Mouse (Mus musculus): ENCODE data around the gene Mapt. TPM values are rescaled to one million over a fixed set of nuclear protein-coding genes. Genes with fewer than 3 reads are reported as not detected.

Mapt gene
- 2.2 and 5.5 TPM in 2 replicates for polyA plus RNA-seq (2011; ENCODE audit: insufficient read depth, insufficient read length, low replicate concordance, missing spikeins)

DNA sequence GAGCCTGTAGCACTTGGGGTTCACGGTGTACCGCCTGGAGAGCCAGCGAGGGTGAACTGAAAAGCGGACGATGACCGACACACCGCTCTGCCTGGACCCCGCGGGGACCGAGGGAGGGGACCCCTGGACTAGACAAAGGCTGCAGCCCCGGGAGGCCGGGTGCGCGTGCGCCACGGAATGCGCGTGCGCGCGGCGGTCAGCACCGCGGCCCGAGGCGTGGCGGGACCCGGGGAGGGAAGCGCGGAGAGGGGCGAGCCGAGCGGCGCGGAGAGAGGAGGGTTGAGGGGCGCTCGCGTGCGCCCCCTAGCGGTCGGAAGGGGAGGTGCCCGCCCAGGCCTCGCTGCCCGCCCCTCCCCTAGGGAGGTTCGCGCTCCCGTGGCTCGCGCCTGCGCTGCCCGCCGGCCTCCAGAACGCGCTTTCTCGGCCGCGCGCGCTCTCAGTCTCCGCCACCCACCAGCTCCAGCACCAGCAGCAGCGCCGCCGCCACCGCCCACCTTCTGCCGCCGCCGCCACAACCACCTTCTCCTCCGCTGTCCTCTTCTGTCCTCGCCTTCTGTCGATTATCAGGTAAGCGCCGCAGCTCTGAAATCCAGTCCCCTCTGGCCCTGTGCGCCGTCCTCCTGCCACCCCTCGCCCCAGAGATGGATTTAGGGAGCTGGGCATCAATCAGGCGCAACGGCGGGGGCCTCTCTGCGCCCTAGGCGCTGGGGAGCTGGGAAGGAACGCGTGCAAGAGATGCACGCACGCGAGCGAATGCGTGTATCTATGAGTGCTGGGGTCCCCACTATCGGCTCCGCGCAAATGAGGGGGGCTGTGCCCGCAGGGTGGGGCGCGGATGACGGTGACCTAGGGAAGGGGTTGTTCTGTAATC is at the start of gene Mapt:
Gene Mapt (plus strand): TSS at position 350 of the 871 bp plus-strand sequence.
- Histone ChIP-seq H3K4me3 (replicated peaks; ENCODE audit: control insufficient read depth, low read depth, low read length) (peak within 1 kb of the TSS; percentile 49), H3K4me1 (ENCODE audit: control insufficient read depth, insufficient read depth, low read length) (no peaks in the 10 kb centered on the region), H3K27ac (ENCODE audit: control insufficient read depth, insufficient read depth, low read depth, low read length, poor library complexity) (0 out of 2 replicates have a peak within 1 kb of the TSS, but pooled peaks have one; percentile 17)
- under 1% methylated on average over 80 of the region's 94 CpGs for WGBS
- peak; percentile 59; the same call in 1 of the 2 replicates for TF ChIP-seq CTCF (IDR thresholded peaks at IDR 0.05; ENCODE audit: control insufficient read depth, insufficient read depth, low read length)
- no peak for TF ChIP-seq POLR2A (IDR thresholded peaks at IDR 0.05; ENCODE audit: borderline replicate concordance, control insufficient read depth, low read depth, low read length)

DNA sequence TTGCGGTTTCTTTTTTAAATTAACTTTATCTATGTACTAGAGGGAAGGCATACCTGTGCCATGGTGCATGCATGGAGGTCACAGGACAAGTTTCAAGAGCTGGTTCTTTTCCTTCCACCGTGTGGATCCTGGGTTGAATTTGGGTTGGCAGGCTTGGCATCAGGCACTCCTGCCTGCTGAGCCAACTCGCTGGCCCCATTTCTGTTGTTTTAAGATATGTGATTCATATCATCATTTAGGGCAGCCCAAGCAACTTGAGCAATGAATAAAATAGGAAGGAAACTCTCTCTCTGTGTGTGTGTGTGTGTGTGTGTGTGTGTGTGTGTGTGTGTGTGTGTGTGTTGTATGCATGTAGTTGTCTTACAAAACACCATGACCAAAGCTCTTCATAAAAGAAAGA is 49.0 kb upstream of the Mapt start:
- 53% methylated on average over 3 of the region's 3 CpGs for WGBS
- H3K4me3 ChIP-seq (replicated peaks; ENCODE audit: control insufficient read depth, low read depth, low read length), result no peak overlapping the region
- no peak for TF ChIP-seq POLR2A (IDR thresholded peaks at IDR 0.05; ENCODE audit: borderline replicate concordance, control insufficient read depth, low read depth, low read length)

DNA sequence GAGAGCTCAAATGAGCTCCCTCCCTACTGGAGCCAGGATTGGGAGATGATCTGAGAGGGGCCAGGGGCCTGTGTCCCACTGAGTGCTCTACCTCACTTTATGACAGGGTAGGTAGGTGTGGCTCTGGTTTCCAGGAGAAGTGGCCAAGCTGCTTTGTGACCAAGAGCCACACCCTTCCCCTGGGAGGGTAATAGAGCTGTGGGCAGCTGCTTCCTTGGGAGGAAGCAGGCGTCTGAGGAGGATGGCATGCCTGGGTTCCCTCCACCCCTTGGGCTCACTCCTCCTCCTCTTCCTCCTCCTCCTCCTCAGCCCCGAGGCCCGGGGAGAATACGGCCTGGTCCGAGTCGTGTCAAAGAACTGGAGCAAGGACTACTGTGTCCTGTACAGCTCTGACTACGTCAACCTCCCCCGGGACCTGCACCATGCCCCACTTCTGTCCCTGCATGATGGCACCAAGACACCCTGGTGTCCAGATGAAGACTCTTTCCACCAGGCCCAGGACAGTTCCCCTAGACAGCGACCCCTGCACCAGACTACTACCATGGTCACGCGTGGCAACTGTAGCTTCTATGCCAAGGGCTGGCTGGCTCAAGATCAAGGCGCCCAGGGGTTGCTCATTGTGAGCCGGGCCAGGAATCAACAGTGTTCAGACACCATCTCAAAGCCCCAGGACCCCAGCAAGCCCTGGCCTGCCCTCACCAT is 44.9 kb upstream of the Mapt start, which contains the start of gene Sppl2c:
Gene Sppl2c (plus strand): TSS at position 193 of the 702 bp plus-strand sequence.
- no peak for TF ChIP-seq CTCF (IDR thresholded peaks at IDR 0.05; ENCODE audit: control insufficient read depth, insufficient read depth, low read length)
- TF ChIP-seq POLR2A (IDR thresholded peaks at IDR 0.05; ENCODE audit: borderline replicate concordance, control insufficient read depth, low read depth, low read length), result no peak
- Histone ChIP-seq H3K27ac (ENCODE audit: control insufficient read depth, insufficient read depth, low read depth, low read length, poor library complexity) (no peak within 1 kb of the TSS), H3K4me3 (replicated peaks; ENCODE audit: control insufficient read depth, low read depth, low read length) (no peak within 1 kb of the TSS), H3K4me1 (ENCODE audit: control insufficient read depth, insufficient read depth, low read length) (no peaks in the 10 kb centered on the region)
- WGBS, result 60% methylated on average over 13 of the region's 13 CpGs

More for the DNA sequence above, 49.0 kb upstream of the Mapt start:
- Histone ChIP-seq H3K27ac (ENCODE audit: control insufficient read depth, insufficient read depth, low read depth, low read length, poor library complexity) (no peak overlapping the region), H3K4me1 (ENCODE audit: control insufficient read depth, insufficient read depth, low read length) (no peaks in the 10 kb centered on the region)

DNA sequence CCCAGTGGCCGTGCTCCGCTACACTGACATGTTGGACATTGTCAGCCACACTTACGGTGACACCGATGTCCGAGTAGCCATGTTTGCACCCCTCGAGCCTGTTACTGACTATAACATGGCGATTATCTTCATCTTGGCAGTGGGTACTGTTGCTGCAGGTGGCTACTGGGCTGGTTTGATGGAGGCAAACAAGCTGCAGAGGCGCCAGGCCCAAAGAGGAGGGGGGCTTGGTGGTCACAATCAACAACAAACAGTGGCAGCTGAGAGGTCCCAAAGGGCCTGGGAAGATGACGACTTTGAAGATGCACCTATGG is 44.4 kb upstream of the Mapt start:
- no peak for TF ChIP-seq POLR2A (IDR thresholded peaks at IDR 0.05; ENCODE audit: borderline replicate concordance, control insufficient read depth, low read depth, low read length)
- TF ChIP-seq CTCF (IDR thresholded peaks at IDR 0.05; ENCODE audit: control insufficient read depth, insufficient read depth, low read length), result no peak
- no peak overlapping the region for H3K4me3 ChIP-seq (replicated peaks; ENCODE audit: control insufficient read depth, low read depth, low read length)
- 83% methylated on average over 9 of the region's 9 CpGs for WGBS

DNA sequence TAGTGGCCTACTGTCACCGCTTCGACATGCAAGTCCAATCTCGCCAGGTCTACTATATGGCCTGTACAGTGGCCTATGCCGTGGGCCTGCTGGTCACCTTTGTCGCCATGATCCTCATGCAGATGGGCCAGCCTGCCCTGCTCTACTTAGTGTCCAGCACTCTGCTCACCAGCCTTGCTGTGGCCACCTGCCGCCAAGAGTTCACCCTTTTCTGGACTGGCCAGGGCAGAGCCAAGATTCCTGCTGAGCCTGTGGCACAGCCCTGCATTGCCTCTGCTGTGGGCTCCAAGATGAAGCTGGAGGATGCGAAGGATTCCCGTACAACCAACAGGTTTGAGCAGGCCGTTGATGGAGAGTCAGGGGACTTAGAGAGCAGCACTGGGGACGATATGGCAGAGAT is 43.4 kb upstream of the Mapt start:
- no peak overlapping the region for H3K4me3 ChIP-seq (replicated peaks; ENCODE audit: control insufficient read depth, low read depth, low read length)
- no peaks in the 10 kb centered on the region for H3K4me1 ChIP-seq (ENCODE audit: control insufficient read depth, insufficient read depth, low read length)
- H3K27ac ChIP-seq (ENCODE audit: control insufficient read depth, insufficient read depth, low read depth, low read length, poor library complexity), result no peak overlapping the region
- TF ChIP-seq CTCF (IDR thresholded peaks at IDR 0.05; ENCODE audit: control insufficient read depth, insufficient read depth, low read length) (no peak), POLR2A (IDR thresholded peaks at IDR 0.05; ENCODE audit: borderline replicate concordance, control insufficient read depth, low read depth, low read length) (no peak)
- 90% methylated on average over 10 of the region's 10 CpGs for WGBS

More for the DNA sequence above, 44.4 kb upstream of the Mapt start:
- Histone ChIP-seq H3K4me1 (ENCODE audit: control insufficient read depth, insufficient read depth, low read length) (no peaks in the 10 kb centered on the region), H3K27ac (ENCODE audit: control insufficient read depth, insufficient read depth, low read depth, low read length, poor library complexity) (no peak overlapping the region)

DNA sequence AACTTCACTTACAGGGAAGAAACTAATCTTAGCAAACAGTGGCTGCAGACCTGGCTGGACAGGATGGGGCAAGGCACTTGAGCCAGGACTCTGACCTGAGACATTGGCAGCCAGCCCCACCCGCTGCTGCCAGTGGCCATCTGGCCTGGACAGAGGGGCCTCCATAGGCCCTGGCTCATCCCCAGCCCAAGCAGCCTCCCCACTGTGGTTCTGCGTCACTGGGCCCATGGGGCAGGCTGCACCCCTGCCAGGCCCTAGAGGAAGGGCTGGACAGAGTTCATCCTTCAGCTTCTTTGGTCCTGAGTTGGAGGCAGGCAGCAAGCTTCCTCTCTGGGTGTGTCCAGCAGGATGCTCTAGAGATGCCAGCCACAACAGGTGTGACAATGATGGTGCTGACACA is 41.2 kb upstream of the Mapt start:
- Histone ChIP-seq H3K4me1 (ENCODE audit: control insufficient read depth, insufficient read depth, low read length) (no peaks in the 10 kb centered on the region), H3K27ac (ENCODE audit: control insufficient read depth, insufficient read depth, low read depth, low read length, poor library complexity) (no peak overlapping the region), H3K4me3 (replicated peaks; ENCODE audit: control insufficient read depth, low read depth, low read length) (no peak overlapping the region)
- 76% methylated on average over 2 of the region's 2 CpGs for WGBS
- no peak for TF ChIP-seq CTCF (IDR thresholded peaks at IDR 0.05; ENCODE audit: control insufficient read depth, insufficient read depth, low read length)
- TF ChIP-seq POLR2A (IDR thresholded peaks at IDR 0.05; ENCODE audit: borderline replicate concordance, control insufficient read depth, low read depth, low read length), result no peak

DNA sequence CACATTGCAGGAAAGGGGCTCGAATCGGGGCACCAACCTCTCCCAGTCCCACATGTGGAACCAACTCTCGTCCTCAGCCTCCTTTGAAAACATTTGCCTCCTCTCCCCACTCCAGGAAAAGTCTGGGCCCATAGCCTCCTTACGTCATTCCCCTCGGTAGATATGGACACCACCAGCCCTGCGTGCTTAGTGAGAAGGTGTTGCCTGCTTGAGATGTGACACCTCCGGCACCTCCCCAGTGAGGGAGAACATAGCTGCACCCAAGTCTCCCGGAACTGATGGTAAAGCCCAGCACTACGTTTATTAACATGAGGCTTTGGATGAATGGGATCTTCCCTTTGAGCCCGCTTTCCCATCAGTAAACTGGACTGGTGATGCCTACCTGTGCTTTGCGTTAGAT is 35.8 kb upstream of the Mapt start:
- no peaks in the 10 kb centered on the region for H3K4me1 ChIP-seq (ENCODE audit: control insufficient read depth, insufficient read depth, low read length)
- no peak overlapping the region for H3K4me3 ChIP-seq (replicated peaks; ENCODE audit: control insufficient read depth, low read depth, low read length)
- WGBS, result 66% methylated on average over 11 of the region's 11 CpGs
- no peak overlapping the region for H3K27ac ChIP-seq (ENCODE audit: control insufficient read depth, insufficient read depth, low read depth, low read length, poor library complexity)
- TF ChIP-seq POLR2A (IDR thresholded peaks at IDR 0.05; ENCODE audit: borderline replicate concordance, control insufficient read depth, low read depth, low read length) (no peak), CTCF (IDR thresholded peaks at IDR 0.05; ENCODE audit: control insufficient read depth, insufficient read depth, low read length) (no peak)

DNA sequence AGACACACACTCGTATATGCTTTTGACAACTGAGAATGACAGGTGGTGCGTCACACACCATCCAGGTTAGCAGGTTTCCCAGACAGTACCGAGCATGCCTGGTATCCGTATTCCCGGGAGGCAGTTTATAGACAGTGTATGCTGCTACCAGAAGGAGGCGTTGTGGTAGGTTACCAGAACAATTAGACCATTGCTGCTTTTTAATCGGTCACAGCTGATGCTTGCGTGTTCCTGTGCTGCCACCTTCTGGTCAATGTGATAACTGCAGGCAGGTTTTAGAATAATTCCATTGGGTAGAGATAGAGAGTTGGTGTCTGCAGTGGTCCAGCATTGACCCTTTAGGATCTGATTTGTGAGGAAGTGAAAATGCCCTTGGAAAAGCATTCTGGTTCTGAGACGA is 35.4 kb upstream of the Mapt start:
- WGBS, result 17% methylated on average over 9 of the region's 9 CpGs
- H3K4me1 ChIP-seq (ENCODE audit: control insufficient read depth, insufficient read depth, low read length), result no peaks in the 10 kb centered on the region
- peak; percentile 71 for TF ChIP-seq CTCF (IDR thresholded peaks at IDR 0.05; ENCODE audit: control insufficient read depth, insufficient read depth, low read length)
- TF ChIP-seq POLR2A (IDR thresholded peaks at IDR 0.05; ENCODE audit: borderline replicate concordance, control insufficient read depth, low read depth, low read length), result no peak
- no peak overlapping the region for H3K27ac ChIP-seq (ENCODE audit: control insufficient read depth, insufficient read depth, low read depth, low read length, poor library complexity)
- no peak overlapping the region for H3K4me3 ChIP-seq (replicated peaks; ENCODE audit: control insufficient read depth, low read depth, low read length)
